Mouse (Mus musculus): ENCODE results near the gene Tmem266. TPM values are rescaled to one million over a fixed set of nuclear protein-coding genes. Genes with fewer than 3 reads are reported as not detected.

The Tmem266 gene
- polyA plus RNA-seq, 1 experiment from 2014 or later: 6.5 TPM

- H3K27me3 ChIP-seq (replicated peaks; ENCODE audit: control insufficient read depth, insufficient read depth, low read length): no peaks in the 10 kb centered on the region
- no peak overlapping the region for H3K9ac ChIP-seq (ENCODE audit: low read depth, low read length)
- H3K4me2 ChIP-seq (ENCODE audit: low read length): no peak overlapping the region
- no peak for ATAC-seq
- H3K9me3 ChIP-seq (ENCODE audit: control insufficient read depth, low read length): no peaks in the 10 kb centered on the region
- no peak overlapping the region for H3K27ac ChIP-seq (ENCODE audit: low read depth, low read length)
- WGBS: 19% methylated on average over 8 of the region's 8 CpGs
- no peak overlapping the region for H3K4me3 ChIP-seq (ENCODE audit: low read length)
- no peaks in the 10 kb centered on the region for H3K4me1 ChIP-seq (ENCODE audit: control insufficient read depth, insufficient read depth, low read depth, low read length)
- H3K36me3 ChIP-seq (ENCODE audit: control insufficient read depth, insufficient read depth, low read length): no peaks in the 10 kb centered on the region
These were observed 28.6 kb downstream of the Tmem266 start for GRCm38 (mm10) chr9:55355270-55355834.

- Histone ChIP-seq H3K4me1 (ENCODE audit: control insufficient read depth, insufficient read depth, low read depth, low read length) (no peaks in the 10 kb centered on the region), H3K4me3 (ENCODE audit: low read length) (no peak overlapping the region), H3K9ac (ENCODE audit: low read depth, low read length) (no peak overlapping the region), H3K27me3 (replicated peaks; ENCODE audit: control insufficient read depth, insufficient read depth, low read length) (no peaks in the 10 kb centered on the region), H3K4me2 (ENCODE audit: low read length) (no peak overlapping the region), H3K27ac (ENCODE audit: low read depth, low read length) (no peak overlapping the region), H3K36me3 (ENCODE audit: control insufficient read depth, insufficient read depth, low read length) (no peaks in the 10 kb centered on the region), H3K9me3 (ENCODE audit: control insufficient read depth, low read length) (no peaks in the 10 kb centered on the region)
- no peak for ATAC-seq
- 88% methylated on average over 1 of the region's 1 CpGs for WGBS
These were observed 30.5 kb downstream of the Tmem266 start for GRCm38 (mm10) chr9:55357164-55357563.

- WGBS: 80% methylated on average over 3 of the region's 3 CpGs
- no peak overlapping the region for H3K9ac ChIP-seq (ENCODE audit: low read depth, low read length)
- ATAC-seq: no peak
These were observed 33.7 kb downstream of the Tmem266 start for GRCm38 (mm10) chr9:55360372-55360771.

GRCm38 (mm10) chr9:55360861-55361260, 34.1 kb downstream of the Tmem266 start:
- Histone ChIP-seq H3K36me3 (ENCODE audit: control insufficient read depth, insufficient read depth, low read length) (no peaks in the 10 kb centered on the region), H3K4me1 (ENCODE audit: control insufficient read depth, insufficient read depth, low read depth, low read length) (no peaks in the 10 kb centered on the region), H3K27ac (ENCODE audit: low read depth, low read length) (no peak overlapping the region), H3K4me3 (ENCODE audit: low read length) (no peak overlapping the region), H3K27me3 (replicated peaks; ENCODE audit: control insufficient read depth, insufficient read depth, low read length) (no peaks in the 10 kb centered on the region), H3K9me3 (ENCODE audit: control insufficient read depth, low read length) (no peaks in the 10 kb centered on the region), H3K9ac (ENCODE audit: low read depth, low read length) (no peak overlapping the region), H3K4me2 (ENCODE audit: low read length) (no peak overlapping the region)
- WGBS: 56% methylated on average over 7 of the region's 7 CpGs
- no peak for ATAC-seq

More at GRCm38 (mm10) chr9:55360372-55360771, 33.7 kb downstream of the Tmem266 start:
- H3K4me1 ChIP-seq (ENCODE audit: control insufficient read depth, insufficient read depth, low read depth, low read length): no peaks in the 10 kb centered on the region
- H3K36me3 ChIP-seq (ENCODE audit: control insufficient read depth, insufficient read depth, low read length): no peaks in the 10 kb centered on the region
- no peaks in the 10 kb centered on the region for H3K27me3 ChIP-seq (replicated peaks; ENCODE audit: control insufficient read depth, insufficient read depth, low read length)
- no peak overlapping the region for H3K4me2 ChIP-seq (ENCODE audit: low read length)
- H3K9me3 ChIP-seq (ENCODE audit: control insufficient read depth, low read length): no peaks in the 10 kb centered on the region
- H3K4me3 ChIP-seq (ENCODE audit: low read length): no peak overlapping the region
- H3K27ac ChIP-seq (ENCODE audit: low read depth, low read length): no peak overlapping the region

GRCm38 (mm10) chr9:55361969-55362368, 35.3 kb downstream of the Tmem266 start:
- no peak overlapping the region for H3K9ac ChIP-seq (ENCODE audit: low read depth, low read length)
- WGBS: 86% methylated on average over 5 of the region's 5 CpGs

GRCm38 (mm10) chr9:55363707-55364106, 37.0 kb downstream of the Tmem266 start:
- Histone ChIP-seq H3K9ac (ENCODE audit: low read depth, low read length) (no peak overlapping the region), H3K9me3 (ENCODE audit: control insufficient read depth, low read length) (no peaks in the 10 kb centered on the region), H3K4me2 (ENCODE audit: low read length) (no peak overlapping the region), H3K4me1 (ENCODE audit: control insufficient read depth, insufficient read depth, low read depth, low read length) (no peaks in the 10 kb centered on the region), H3K27ac (ENCODE audit: low read depth, low read length) (no peak overlapping the region), H3K4me3 (ENCODE audit: low read length) (no peak overlapping the region), H3K36me3 (ENCODE audit: control insufficient read depth, insufficient read depth, low read length) (no peaks in the 10 kb centered on the region), H3K27me3 (replicated peaks; ENCODE audit: control insufficient read depth, insufficient read depth, low read length) (no peaks in the 10 kb centered on the region)
- no peak for ATAC-seq

More at GRCm38 (mm10) chr9:55361969-55362368, 35.3 kb downstream of the Tmem266 start:
- Histone ChIP-seq H3K4me3 (ENCODE audit: low read length) (no peak overlapping the region), H3K36me3 (ENCODE audit: control insufficient read depth, insufficient read depth, low read length) (no peaks in the 10 kb centered on the region), H3K27ac (ENCODE audit: low read depth, low read length) (no peak overlapping the region), H3K4me1 (ENCODE audit: control insufficient read depth, insufficient read depth, low read depth, low read length) (no peaks in the 10 kb centered on the region), H3K9me3 (ENCODE audit: control insufficient read depth, low read length) (no peaks in the 10 kb centered on the region), H3K27me3 (replicated peaks; ENCODE audit: control insufficient read depth, insufficient read depth, low read length) (no peaks in the 10 kb centered on the region), H3K4me2 (ENCODE audit: low read length) (no peak overlapping the region)
- ATAC-seq: no peak

GRCm38 (mm10) chr9:55368011-55368410, 41.3 kb downstream of the Tmem266 start:
- H3K27me3 ChIP-seq (replicated peaks; ENCODE audit: control insufficient read depth, insufficient read depth, low read length): no peaks in the 10 kb centered on the region
- H3K4me2 ChIP-seq (ENCODE audit: low read length): no peak overlapping the region
- no peak overlapping the region for H3K9ac ChIP-seq (ENCODE audit: low read depth, low read length)
- no peaks in the 10 kb centered on the region for H3K4me1 ChIP-seq (ENCODE audit: control insufficient read depth, insufficient read depth, low read depth, low read length)
- ATAC-seq: no peak
- no peaks in the 10 kb centered on the region for H3K36me3 ChIP-seq (ENCODE audit: control insufficient read depth, insufficient read depth, low read length)
- no peaks in the 10 kb centered on the region for H3K9me3 ChIP-seq (ENCODE audit: control insufficient read depth, low read length)
- 56% methylated on average over 3 of the region's 3 CpGs for WGBS
- H3K27ac ChIP-seq (ENCODE audit: low read depth, low read length): no peak overlapping the region
- no peak overlapping the region for H3K4me3 ChIP-seq (ENCODE audit: low read length)

GRCm38 (mm10) chr9:55371908-55372307, 45.2 kb downstream of the Tmem266 start:
- no peak overlapping the region for H3K27ac ChIP-seq (ENCODE audit: low read depth, low read length)
- H3K4me1 ChIP-seq (ENCODE audit: control insufficient read depth, insufficient read depth, low read depth, low read length): no peaks in the 10 kb centered on the region
- H3K9ac ChIP-seq (ENCODE audit: low read depth, low read length): no peak overlapping the region
- H3K4me2 ChIP-seq (ENCODE audit: low read length): no peak overlapping the region
- H3K27me3 ChIP-seq (replicated peaks; ENCODE audit: control insufficient read depth, insufficient read depth, low read length): no peaks in the 10 kb centered on the region
- no peak for ATAC-seq
- no peak overlapping the region for H3K4me3 ChIP-seq (ENCODE audit: low read length)
- no peaks in the 10 kb centered on the region for H3K9me3 ChIP-seq (ENCODE audit: control insufficient read depth, low read length)
- WGBS: 83% methylated on average over 7 of the region's 7 CpGs
- H3K36me3 ChIP-seq (ENCODE audit: control insufficient read depth, insufficient read depth, low read length): no peaks in the 10 kb centered on the region

GRCm38 (mm10) chr9:55377603-55378250, 51.0 kb downstream of the Tmem266 start:
- no peak for ATAC-seq
- Histone ChIP-seq H3K27me3 (replicated peaks; ENCODE audit: control insufficient read depth, insufficient read depth, low read length) (no peaks in the 10 kb centered on the region), H3K9me3 (ENCODE audit: control insufficient read depth, low read length) (no peaks in the 10 kb centered on the region), H3K4me2 (ENCODE audit: low read length) (no peak overlapping the region), H3K4me3 (ENCODE audit: low read length) (no peak overlapping the region), H3K9ac (ENCODE audit: low read depth, low read length) (no peak overlapping the region), H3K4me1 (ENCODE audit: control insufficient read depth, insufficient read depth, low read depth, low read length) (no peaks in the 10 kb centered on the region), H3K27ac (ENCODE audit: low read depth, low read length) (no peak overlapping the region), H3K36me3 (ENCODE audit: control insufficient read depth, insufficient read depth, low read length) (no peaks in the 10 kb centered on the region)
- 89% methylated on average over 10 of the region's 10 CpGs for WGBS

Data from hindbrain, embryonic 16.5 days (tissue).